8 mouse cellular contexts compared by ENCODE assay signal in genomic region chr12:16999739-17000497, GRCm38 (mm10). TPM values are rescaled to one million over a fixed set of nuclear protein-coding genes. Genes with fewer than 3 reads are reported as not detected.
A peak's percentile ranks its signal among the peaks of the same experiment; 100 is the strongest.
DNase-seq lines count a peak whose midpoint lies in the region; ATAC-seq and TF ChIP-seq lines count a peak whose summit lies in the region.

Gene Pqlc3, minus strand, starts transcription at chr12:17000408.

- peak; percentile 93 for ATAC-seq in heart, embryonic 12.5 days (ENCODE audit: insufficient number of reproducible peaks, low FRiP score)
- ATAC-seq in kidney, embryonic 16.5 days (ENCODE audit: low FRiP score, low TSS enrichment): peak; percentile 94
- peak; percentile 98 for ATAC-seq in liver, embryonic 11.5 days (replicated peaks; ENCODE audit: low FRiP score)
- peak; percentile 96 for ATAC-seq in stomach, embryonic 14.5 days (ENCODE audit: insufficient number of reproducible peaks, insufficient read depth, low FRiP score, low read depth)

- no peak for TF ChIP-seq CTCF in bone marrow, adult 2 months (IDR thresholded peaks at IDR 0.05; ENCODE audit: control insufficient read depth, insufficient read depth, low read length)

- peak within 1 kb of the TSS; percentile 93 for H3K4me2 ChIP-seq in heart, embryonic 12.5 days
- H3K4me2 ChIP-seq in kidney, embryonic 16.5 days (replicated peaks; ENCODE audit: low read depth, low read length): peak within 1 kb of the TSS; percentile 88
- peak within 1 kb of the TSS; percentile 91 for H3K4me2 ChIP-seq in liver, embryonic 11.5 days
- peak within 1 kb of the TSS; percentile 82 for H3K4me2 ChIP-seq in myocyte (ENCODE audit: low read depth)
- peak within 1 kb of the TSS; percentile 87 for H3K4me2 ChIP-seq in stomach, embryonic 14.5 days (replicated peaks; ENCODE audit: low read depth, low read length)

- peaks cover 35% of the 10 kb centered on the region for H3K27me3 ChIP-seq in erythroblast, embryonic 14.5 days (ENCODE audit: control insufficient read depth)
- H3K27me3 ChIP-seq in heart, embryonic 12.5 days (replicated peaks): 0 out of 2 replicates have a peak, but pooled peaks cover 4% of the 10 kb centered on the region
- H3K27me3 ChIP-seq in kidney, embryonic 16.5 days (ENCODE audit: insufficient read depth, low read length): peaks cover 11% of the 10 kb centered on the region
- peaks cover 12% of the 10 kb centered on the region for H3K27me3 ChIP-seq in liver, embryonic 11.5 days (replicated peaks; ENCODE audit: control insufficient read depth, insufficient read depth, low read length)
- no peaks in the 10 kb centered on the region for H3K27me3 ChIP-seq in myocyte (ENCODE audit: control insufficient read depth, insufficient read depth, insufficient read length)
- 0 out of 2 replicates have a peak, but pooled peaks cover 4% of the 10 kb centered on the region for H3K27me3 ChIP-seq in stomach, embryonic 14.5 days (ENCODE audit: control insufficient read depth, insufficient read depth, low read length)

- H3K36me3 ChIP-seq in erythroblast, embryonic 14.5 days (ENCODE audit: control insufficient read depth): peaks cover 22% of the 10 kb centered on the region
- peaks cover 13% of the 10 kb centered on the region; the same call in 1 of the 2 replicates for H3K36me3 ChIP-seq in heart, embryonic 12.5 days
- H3K36me3 ChIP-seq in kidney, embryonic 16.5 days (ENCODE audit: insufficient read depth, low read length): no peaks in the 10 kb centered on the region
- H3K36me3 ChIP-seq in liver, embryonic 11.5 days (ENCODE audit: control insufficient read depth, insufficient read depth, low read length): no peaks in the 10 kb centered on the region
- no peaks in the 10 kb centered on the region for H3K36me3 ChIP-seq in myocyte (ENCODE audit: control insufficient read depth, insufficient read depth)
- H3K36me3 ChIP-seq in stomach, embryonic 14.5 days (ENCODE audit: control insufficient read depth, insufficient read depth, low read length): no peaks in the 10 kb centered on the region

- peak; percentile 91 for DNase-seq in B cell, adult 2 months
- DNase-seq in liver, embryonic 11.5 days (ENCODE audit: low spot score): peak; percentile 85

- no peaks in the 10 kb centered on the region for H3K79me2 ChIP-seq in myocyte (ENCODE audit: control insufficient read depth, insufficient read depth)

- peak within 1 kb of the TSS; percentile 99 for H3K27ac ChIP-seq in bone marrow, adult 2 months (ENCODE audit: control insufficient read depth, insufficient read depth, low read depth, low read length, poor library complexity)
- no peak within 1 kb of the TSS; the same call in 1 of the 2 replicates for H3K27ac ChIP-seq in heart, embryonic 12.5 days (ENCODE audit: poor library complexity, severe bottlenecking)
- H3K27ac ChIP-seq in kidney, embryonic 16.5 days (ENCODE audit: low read length): no peak within 1 kb of the TSS
- H3K27ac ChIP-seq in liver, embryonic 11.5 days (ENCODE audit: low read depth, low read length): peak within 1 kb of the TSS; percentile 62; the same call in 1 of the 2 replicates
- H3K27ac ChIP-seq in stomach, embryonic 14.5 days (ENCODE audit: low read length): 0 out of 2 replicates have a peak within 1 kb of the TSS, but pooled peaks have one; percentile 27

- H3K4me1 ChIP-seq in bone marrow, adult 2 months (ENCODE audit: control insufficient read depth, insufficient read depth, low read length): peaks cover 10% of the 10 kb centered on the region
- H3K4me1 ChIP-seq in erythroblast, embryonic 14.5 days (ENCODE audit: control insufficient read depth): peaks cover 47% of the 10 kb centered on the region
- peaks cover 29% of the 10 kb centered on the region for H3K4me1 ChIP-seq in heart, embryonic 12.5 days (replicated peaks)
- peaks cover 7% of the 10 kb centered on the region for H3K4me1 ChIP-seq in kidney, embryonic 16.5 days (ENCODE audit: insufficient read depth, low read length)
- peaks cover 8% of the 10 kb centered on the region for H3K4me1 ChIP-seq in liver, embryonic 11.5 days (replicated peaks; ENCODE audit: control insufficient read depth, insufficient read depth, low read length)
- H3K4me1 ChIP-seq in stomach, embryonic 14.5 days (ENCODE audit: control insufficient read depth, insufficient read depth, low read length): peaks cover 9% of the 10 kb centered on the region; the same call in 1 of the 2 replicates

- peak; percentile 83; the same call in 1 of the 2 replicates for TF ChIP-seq POLR2A in bone marrow, adult 2 months (IDR thresholded peaks at IDR 0.05; ENCODE audit: borderline replicate concordance, control insufficient read depth, low read depth, low read length)
- TF ChIP-seq POLR2A in myocyte (IDR thresholded peaks at IDR 0.05; ENCODE audit: insufficient read length, low read depth): peak; percentile 83

- peak within 1 kb of the TSS; percentile 68 for H3K9ac ChIP-seq in heart, embryonic 12.5 days
- H3K9ac ChIP-seq in kidney, embryonic 16.5 days (replicated peaks; ENCODE audit: low read length): peak within 1 kb of the TSS; percentile 60
- H3K9ac ChIP-seq in liver, embryonic 11.5 days (ENCODE audit: low read depth, low read length): peak within 1 kb of the TSS; percentile 63
- peak within 1 kb of the TSS; percentile 30; the same call in 1 of the 2 replicates for H3K9ac ChIP-seq in stomach, embryonic 14.5 days (replicated peaks; ENCODE audit: low read depth, low read length)

- peak within 1 kb of the TSS; percentile 46 for H3ac ChIP-seq in myocyte (ENCODE audit: control insufficient read depth, insufficient read length)

- 1% methylated on average over 57 of the region's 57 CpGs for WGBS in bone marrow, adult 2 months
- WGBS in heart, embryonic 12.5 days: 1% methylated on average over 57 of the region's 57 CpGs
- 2% methylated on average over 57 of the region's 57 CpGs for WGBS in kidney, embryonic 16.5 days
- under 1% methylated on average over 57 of the region's 57 CpGs for WGBS in liver, embryonic 11.5 days
- WGBS in stomach, embryonic 14.5 days: under 1% methylated on average over 55 of the region's 57 CpGs

- peak within 1 kb of the TSS; percentile 92 for H3K4me3 ChIP-seq in bone marrow, adult 2 months (replicated peaks; ENCODE audit: control insufficient read depth, low read depth, low read length)
- peak within 1 kb of the TSS; percentile 80 for H3K4me3 ChIP-seq in erythroblast, embryonic 14.5 days (replicated peaks)
- peak within 1 kb of the TSS; percentile 65 for H3K4me3 ChIP-seq in heart, embryonic 12.5 days
- H3K4me3 ChIP-seq in kidney, embryonic 16.5 days (ENCODE audit: low read length): peak within 1 kb of the TSS; percentile 63
- peak within 1 kb of the TSS; percentile 68 for H3K4me3 ChIP-seq in liver, embryonic 11.5 days (ENCODE audit: low read depth, low read length)
- peak within 1 kb of the TSS; percentile 52 for H3K4me3 ChIP-seq in myocyte
- H3K4me3 ChIP-seq in stomach, embryonic 14.5 days (ENCODE audit: low read depth, low read length): peak within 1 kb of the TSS; percentile 56

- no peaks in the 10 kb centered on the region for H3K9me3 ChIP-seq in erythroblast, embryonic 14.5 days (ENCODE audit: control insufficient read depth, low read length)
- no peaks in the 10 kb centered on the region for H3K9me3 ChIP-seq in heart, embryonic 12.5 days (replicated peaks)
- H3K9me3 ChIP-seq in kidney, embryonic 16.5 days (ENCODE audit: low read length): no peaks in the 10 kb centered on the region
- no peaks in the 10 kb centered on the region for H3K9me3 ChIP-seq in liver, embryonic 11.5 days (ENCODE audit: control insufficient read depth, low read length)
- no peaks in the 10 kb centered on the region for H3K9me3 ChIP-seq in stomach, embryonic 14.5 days (ENCODE audit: control insufficient read depth, low read depth, low read length)

TF ChIP-seq in myocyte, 11 proteins besides CTCF, POLR2A, EP300 and RAD21:
- TF ChIP-seq CEBPB (IDR thresholded peaks at IDR 0.05; ENCODE audit: insufficient read depth, poor library complexity, severe bottlenecking): no peak
- TF ChIP-seq SRF (IDR thresholded peaks at IDR 0.05; ENCODE audit: control insufficient read depth, insufficient read length, low read depth): no peak
- TF ChIP-seq E2F4 (IDR thresholded peaks at IDR 0.05; ENCODE audit: insufficient read depth): no peak
- TF ChIP-seq MAX (IDR thresholded peaks at IDR 0.05; ENCODE audit: low read depth): no peak
- TF ChIP-seq USF1 (IDR thresholded peaks at IDR 0.05; ENCODE audit: low read depth): no peak
- TF ChIP-seq POLR2AphosphoS2 (IDR thresholded peaks at IDR 0.05; ENCODE audit: insufficient read length, low read depth): peak; percentile 92
- peak in 1 of 3 experiments; percentile 31 for TF ChIP-seq MYOG (IDR thresholded peaks at IDR 0.05; ENCODE audit: control insufficient read depth in 1 of 3, insufficient read depth in 1 of 3, insufficient read length in 2 of 3, low read depth in 2 of 3)
- no peak for TF ChIP-seq TCF12 (IDR thresholded peaks at IDR 0.05; ENCODE audit: insufficient read depth, poor library complexity, severe bottlenecking)
- no peak for TF ChIP-seq REST (IDR thresholded peaks at IDR 0.05; ENCODE audit: insufficient read depth, insufficient read length)

RNA-seq across cellular contexts. Expression of gene Pqlc3, which starts in this region (rescaled TPM):
- polyA plus RNA-seq in bone marrow, adult 2 months (2011; ENCODE audit: insufficient read depth, insufficient read length, low replicate concordance, missing spikeins): 9.8 and 14.7 TPM in 2 replicates
- 0.38 and 0.52 TPM in 2 replicates for polyA plus RNA-seq in erythroblast, embryonic 14.5 days (2012)
- 3.5 and 4.8 TPM in 2 replicates for polyA plus RNA-seq in heart, embryonic 12.5 days (2016; fragmentation: Nextera tagmentation; extraction: Ambion mirVana)
- polyA plus RNA-seq in kidney, embryonic 16.5 days (2015; fragmentation: Nextera tagmentation; extraction: Ambion mirVana): 3.7 and 4.7 TPM in 2 replicates
- 4.6 and 5.1 TPM in 2 replicates for polyA plus RNA-seq in liver, embryonic 11.5 days (2014; fragmentation: Nextera tagmentation; extraction: Ambion mirVana)
- 12.6 TPM for polyA plus RNA-seq in myocyte (2012; fragmentation: generic; extraction: Trizol)
- polyA plus RNA-seq in stomach, embryonic 14.5 days (2014; fragmentation: Nextera tagmentation; extraction: Ambion mirVana): 8.3 and 8.5 TPM in 2 replicates

Comparison
In these comparisons a context has a peak if more than half of its experiments do, and no peak if none do; other contexts are left out.
1. H3K27ac ChIP-seq: peak in bone marrow, adult 2 months (single experiment), liver, embryonic 11.5 days (single experiment) and stomach, embryonic 14.5 days (single experiment); none in heart, embryonic 12.5 days (single experiment) and kidney, embryonic 16.5 days (single experiment).
2. Peak in every context shown above with its lines, with median percentiles within 50 percentile points of each other: H3K4me3 ChIP-seq, ATAC-seq, H3K4me2 ChIP-seq and H3K9ac ChIP-seq.